Mouse (Mus musculus) regulatory T cell (primary cell): ENCODE measurements at regions not wholly inside any gene's neighbourhood (a gene's known extent, or its start where the extent isn't known, plus 50 kb on each side); places are given as distances from the start of the nearest gene placed in this dataset.

Source experiments
- in situ Hi-C: fragments of 300-600 bp; cut with MboI, MseI; formaldehyde crosslinking; loops from one replicate; pipeline ENCODE4 v1.15.1; 2025; ENCODE audit warnings: high pct_unique_total_duplicates

DNA sequence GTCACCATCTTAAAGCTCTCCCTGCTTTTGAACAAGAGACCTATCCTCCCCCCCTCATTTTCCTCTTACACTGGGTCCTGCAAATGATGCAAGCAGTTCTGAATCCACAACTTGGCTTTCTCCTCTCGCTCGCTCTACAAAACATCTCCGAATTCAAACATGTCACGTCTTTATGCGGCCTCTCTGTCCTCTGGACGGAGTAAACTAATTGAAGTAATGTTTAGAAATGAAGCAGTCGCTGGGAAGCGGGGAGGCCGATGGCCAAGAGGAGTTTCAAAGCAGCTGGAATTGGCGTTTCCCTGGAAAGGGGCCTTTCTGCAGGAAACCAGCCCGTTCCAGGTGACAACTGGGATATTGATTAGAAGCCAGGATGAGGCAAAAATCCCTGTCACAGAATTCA lies 446.8 kb downstream of the Ate1 start:
- in situ Hi-C loops = no loop called here

DNA sequence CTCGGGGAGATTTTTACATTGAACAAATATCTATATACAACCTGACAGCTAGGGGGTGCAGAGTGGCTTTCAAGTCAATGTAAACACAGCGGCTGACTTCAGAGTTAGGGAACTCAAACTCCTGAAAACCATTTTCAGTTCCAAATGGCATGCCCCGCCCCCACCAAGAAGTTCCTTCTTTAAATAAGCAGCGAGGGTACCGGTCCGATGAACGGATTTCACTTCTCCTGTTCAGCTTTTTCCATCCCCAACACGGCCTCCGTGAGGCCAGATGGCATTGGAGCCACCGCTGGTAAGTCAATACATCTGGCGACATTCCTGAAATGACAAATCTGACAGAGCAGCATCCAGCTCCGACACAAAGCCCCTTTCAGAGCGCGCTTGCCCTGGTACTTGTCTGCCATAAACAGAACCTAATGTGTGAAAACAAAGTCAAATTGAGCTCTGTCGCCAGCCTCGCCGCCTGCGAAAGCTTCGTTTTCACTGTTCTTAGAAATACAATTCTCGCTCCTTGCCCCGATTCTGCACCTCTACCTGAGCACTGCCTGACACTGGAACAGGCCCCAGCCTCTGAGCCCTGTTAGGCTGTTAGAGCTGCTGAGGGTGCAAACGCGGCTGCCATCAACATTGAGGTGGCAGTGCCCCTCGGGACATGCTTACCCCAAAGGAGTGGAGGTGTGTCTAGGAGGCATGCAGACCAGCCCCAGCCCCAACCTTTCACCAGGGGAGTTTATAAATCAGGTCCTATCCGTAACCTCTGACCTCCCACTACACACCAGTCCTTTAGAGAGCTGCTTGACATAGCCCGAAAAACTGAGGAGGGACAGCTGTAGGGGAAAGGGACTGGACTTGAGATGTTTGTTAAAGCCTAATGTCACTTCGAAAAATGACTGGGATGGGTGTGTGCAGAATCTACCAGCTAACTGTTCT lies 446.0 kb downstream of the Ate1 start:
- in situ Hi-C loops = no loop called here

DNA sequence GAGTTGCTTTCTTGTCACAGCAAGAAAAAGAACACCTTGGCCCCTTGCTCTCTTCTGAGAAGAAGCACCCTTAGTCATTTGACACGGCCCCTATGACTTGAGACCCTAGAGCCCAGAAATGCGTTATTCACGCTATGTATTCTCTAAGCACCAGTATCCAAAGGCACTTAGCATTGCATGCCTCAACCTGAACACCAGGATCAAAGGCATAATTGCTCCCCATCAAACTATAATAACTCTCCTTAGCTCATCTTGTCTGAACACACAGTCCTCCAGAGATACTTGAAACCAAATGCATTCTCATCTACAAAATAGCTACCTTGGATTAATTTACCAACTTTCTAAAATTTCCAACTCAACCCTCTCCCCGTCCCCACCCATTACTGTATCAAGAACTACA lies 437.5 kb downstream of the Ate1 start:
- in situ Hi-C loops = no loop called here

DNA sequence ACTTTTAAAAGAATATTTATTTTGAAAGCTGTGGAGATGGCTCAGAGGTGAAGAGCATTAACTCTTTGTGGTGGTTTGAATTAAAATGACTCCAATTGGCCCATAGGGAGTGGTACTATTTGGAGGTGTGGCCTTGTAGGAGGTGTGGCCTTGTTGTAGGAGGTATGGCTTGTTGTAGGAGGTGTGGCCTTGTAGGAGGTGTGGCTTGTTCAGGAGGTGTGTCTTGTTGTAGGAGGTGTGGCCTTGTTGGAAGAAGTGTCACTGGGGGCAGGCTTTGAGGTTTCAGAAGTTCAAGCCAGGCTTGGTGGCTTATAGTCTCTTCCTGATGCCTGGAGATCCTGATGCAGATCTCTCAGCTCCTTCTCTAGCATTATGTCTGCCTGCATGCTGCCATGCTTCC lies 434.5 kb downstream of the Ate1 start:
- in situ Hi-C loops = no loop called here

- in situ Hi-C loops = no loop called here
Observed at GRCm38 (mm10) chr7:130089896-130090610, 430.1 kb downstream of the Ate1 start.

GRCm38 (mm10) chr7:130091942-130092341 lies 428.2 kb downstream of the Ate1 start:
- in situ Hi-C loops = no loop called here

DNA sequence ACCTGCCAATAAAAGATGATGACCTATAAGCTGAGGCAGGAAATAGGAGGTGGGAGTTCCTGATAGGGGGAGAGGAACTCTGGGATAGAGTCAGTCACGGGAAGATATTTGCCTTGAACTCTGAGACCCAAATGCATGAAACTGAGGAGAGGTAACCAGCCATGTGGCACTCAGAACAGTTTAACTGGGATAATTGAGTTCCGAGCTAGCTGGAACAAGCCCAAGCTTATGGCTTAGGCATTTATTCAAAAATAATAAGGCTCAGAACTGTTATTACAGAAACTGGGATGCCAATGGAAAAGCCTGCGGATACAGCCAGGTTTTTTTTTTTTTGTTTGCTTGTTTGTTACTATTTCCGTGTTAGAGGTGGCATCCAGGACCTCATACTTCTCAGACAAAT lies 425.0 kb downstream of the Ate1 start:
- in situ Hi-C loops = no loop called here

GRCm38 (mm10) chr7:130098606-130099005 lies 421.6 kb downstream of the Ate1 start:
- in situ Hi-C loops = no loop called here

DNA sequence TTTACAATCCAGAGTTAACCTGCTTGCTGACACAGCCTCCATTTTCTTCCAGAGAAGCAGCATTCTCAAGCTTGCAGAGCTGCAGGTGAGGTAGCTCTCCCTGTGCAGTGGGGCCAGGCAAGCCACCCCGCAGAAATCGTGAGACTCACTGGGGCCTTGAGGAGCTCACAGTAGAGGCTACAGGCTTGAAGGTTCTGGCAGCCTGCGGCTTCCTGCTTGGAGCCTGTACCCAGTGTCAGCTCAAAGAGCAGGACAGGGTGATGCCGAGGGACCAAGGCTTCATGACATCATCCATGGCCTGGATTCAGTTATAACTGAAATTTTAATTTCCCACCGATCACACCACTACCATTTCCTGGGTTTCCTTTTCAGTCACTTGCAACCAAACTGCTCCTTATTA lies 417.5 kb downstream of the Ate1 start:
- in situ Hi-C loops = no loop called here

GRCm38 (mm10) chr7:130106961-130107360 lies 413.2 kb downstream of the Ate1 start:
- in situ Hi-C loops = no loop called here

GRCm38 (mm10) chr7:130108362-130108761 lies 411.8 kb downstream of the Ate1 start:
- in situ Hi-C loops = no loop called here
